Mouse (Mus musculus) hindbrain, embryonic 16.5 days (tissue): Measurements from ENCODE around the gene Bahd1. TPM values are rescaled to one million over a fixed set of nuclear protein-coding genes. Genes with fewer than 3 reads are reported as not detected.

Experiments
- ATAC-seq: fragments of 200-750 bp; cut with Nextera tagmentation; 2 replicates; pipeline ENCODE4 v1.8.0; 2017; ENCODE audit warnings: moderate TSS enrichment, moderate library complexity
- H3K27ac ChIP-seq: fragments of 300-500 bp; sonication (generic); 2 replicates; pipeline ENCODE4 v1.5.1; 2014; ENCODE audit warnings: low read depth, mild to moderate bottlenecking, control low read depth, low read length, moderate library complexity
- H3K27me3 ChIP-seq: fragments of 300-500 bp; sonication (generic); replicated peaks from 2 replicates; pipeline ENCODE4 v1.6.1; 2014; ENCODE audit warnings: low read length; ENCODE audit not compliant: control insufficient read depth, insufficient read depth
- H3K36me3 ChIP-seq: fragments of 300-500 bp; sonication (generic); 2 replicates; pipeline ENCODE4 v1.6.1; 2014; ENCODE audit warnings: mild to moderate bottlenecking, low read length, moderate library complexity, mixed read lengths; ENCODE audit not compliant: control insufficient read depth, insufficient read depth
- H3K4me1 ChIP-seq: fragments of 300-500 bp; sonication (generic); 2 replicates; pipeline ENCODE4 v1.6.1; 2014; ENCODE audit warnings: low read depth, low read length; ENCODE audit not compliant: control insufficient read depth, insufficient read depth
- H3K4me2 ChIP-seq: fragments of 300-500 bp; sonication (generic); 2 replicates; pipeline ENCODE4 v1.6.1; 2014; ENCODE audit warnings: mild to moderate bottlenecking, low read length, control low read depth, moderate library complexity
- H3K4me3 ChIP-seq: fragments of 300-500 bp; sonication (generic); 2 replicates; pipeline ENCODE4 v1.5.1; 2014; ENCODE audit warnings: mild to moderate bottlenecking, low read length, control low read depth, moderate library complexity
- H3K9ac ChIP-seq: fragments of 300-500 bp; sonication (generic); 2 replicates; pipeline ENCODE4 v1.6.1; 2014; ENCODE audit warnings: low read depth, mild to moderate bottlenecking, control low read depth, low read length, moderate library complexity
- H3K9me3 ChIP-seq: fragments of 300-500 bp; sonication (generic); 2 replicates; pipeline ENCODE4 v1.6.1; 2014; ENCODE audit warnings: mild to moderate bottlenecking, low read length, moderate library complexity; ENCODE audit not compliant: control insufficient read depth
- WGBS: fragments of 180-500 bp; shearing (Covaris S2); extraction: QIAGEN DNeasy Blood & Tissue Kit; methylation state at CpG from one replicate; pipeline ENCODE4 v1.1.7; 2014; 5-methylcytosine and 5-hydroxymethylcytosine counted together
- polyA plus RNA-seq: library from polyadenylated mRNA; unstranded; fragments of >200 nt; fragmentation: Nextera tagmentation; extraction: Ambion mirVana; gene quantifications from 2 replicates; pipeline ENCODE4 v1.2.1, GENCODE M21; 2015

Gene Bahd1
- polyA plus RNA-seq, 1 experiment from 2014 or later, result 6.2 TPM

GRCm38 (mm10) chr2:118902051-118903025 lies 2.2 kb downstream of the Bahd1 start:
- peak overlapping the region; percentile 99 for H3K4me2 ChIP-seq
- H3K27me3 ChIP-seq, result peaks cover 22% of the 10 kb centered on the region
- ATAC-seq, result peak; percentile 15
- H3K4me3 ChIP-seq, result peak overlapping the region; percentile 97
- H3K9me3 ChIP-seq, result no peaks in the 10 kb centered on the region
- WGBS, result under 1% methylated on average over 68 of the region's 106 CpGs
- peaks cover 41% of the 10 kb centered on the region for H3K4me1 ChIP-seq
- peak overlapping the region; percentile 93 for H3K9ac ChIP-seq
- H3K27ac ChIP-seq, result peak overlapping the region; percentile 88
- no peaks in the 10 kb centered on the region for H3K36me3 ChIP-seq

GRCm38 (mm10) chr2:118903333-118903741 lies 3.2 kb downstream of the Bahd1 start:
- 6% methylated on average over 10 of the region's 10 CpGs for WGBS
- peak overlapping the region; percentile 93 for H3K9ac ChIP-seq
- H3K27ac ChIP-seq, result peak overlapping the region; percentile 88; the same call in 1 of the 2 replicates
- peak overlapping the region; percentile 99 for H3K4me2 ChIP-seq
- H3K4me1 ChIP-seq, result peaks cover 35% of the 10 kb centered on the region
- no peak for ATAC-seq
- peaks cover 14% of the 10 kb centered on the region for H3K27me3 ChIP-seq
- H3K9me3 ChIP-seq, result no peaks in the 10 kb centered on the region
- peak overlapping the region; percentile 97 for H3K4me3 ChIP-seq
- H3K36me3 ChIP-seq, result no peaks in the 10 kb centered on the region

GRCm38 (mm10) chr2:118905433-118906117 lies 5.4 kb downstream of the Bahd1 start:
- Histone ChIP-seq H3K4me1 (peaks cover 29% of the 10 kb centered on the region), H3K9ac (no peak overlapping the region), H3K4me2 (no peak overlapping the region), H3K36me3 (no peaks in the 10 kb centered on the region), H3K9me3 (no peaks in the 10 kb centered on the region), H3K27me3 (no peaks in the 10 kb centered on the region), H3K27ac (no peak overlapping the region), H3K4me3 (no peak overlapping the region)
- no peak for ATAC-seq
- 81% methylated on average over 7 of the region's 7 CpGs for WGBS

- Histone ChIP-seq H3K9me3 (no peaks in the 10 kb centered on the region), H3K4me1 (peaks cover 26% of the 10 kb centered on the region), H3K27me3 (no peaks in the 10 kb centered on the region), H3K36me3 (no peaks in the 10 kb centered on the region), H3K27ac (no peak overlapping the region), H3K4me2 (no peak overlapping the region), H3K4me3 (no peak overlapping the region), H3K9ac (no peak overlapping the region)
- ATAC-seq, result no peak
- 70% methylated on average over 5 of the region's 5 CpGs for WGBS
Observed at GRCm38 (mm10) chr2:118906118-118906492, 5.9 kb downstream of the Bahd1 start.

- 93% methylated on average over 3 of the region's 3 CpGs for WGBS
- H3K4me3 ChIP-seq, result no peak overlapping the region
Observed at GRCm38 (mm10) chr2:118907781-118908180, 7.6 kb downstream of the Bahd1 start.

GRCm38 (mm10) chr2:118909151-118909550 lies 9.0 kb downstream of the Bahd1 start:
- Histone ChIP-seq H3K9me3 (no peaks in the 10 kb centered on the region), H3K9ac (no peak overlapping the region), H3K4me2 (no peak overlapping the region), H3K4me3 (no peak overlapping the region), H3K36me3 (no peaks in the 10 kb centered on the region), H3K27ac (no peak overlapping the region), H3K27me3 (no peaks in the 10 kb centered on the region), H3K4me1 (peaks cover 27% of the 10 kb centered on the region)
- no peak for ATAC-seq
- WGBS, result 55% methylated on average over 1 of the region's 1 CpGs

More at GRCm38 (mm10) chr2:118907781-118908180, 7.6 kb downstream of the Bahd1 start:
- no peaks in the 10 kb centered on the region for H3K27me3 ChIP-seq
- no peak overlapping the region for H3K4me2 ChIP-seq
- no peak for ATAC-seq
- H3K9me3 ChIP-seq, result no peaks in the 10 kb centered on the region
- H3K9ac ChIP-seq, result no peak overlapping the region
- peaks cover 26% of the 10 kb centered on the region for H3K4me1 ChIP-seq
- no peaks in the 10 kb centered on the region for H3K36me3 ChIP-seq
- no peak overlapping the region for H3K27ac ChIP-seq

- no peaks in the 10 kb centered on the region for H3K27me3 ChIP-seq
- WGBS, result 87% methylated on average over 7 of the region's 7 CpGs
- no peak for ATAC-seq
- H3K27ac ChIP-seq, result no peak overlapping the region
- H3K4me3 ChIP-seq, result no peak overlapping the region
- no peak overlapping the region for H3K4me2 ChIP-seq
- no peaks in the 10 kb centered on the region for H3K9me3 ChIP-seq
- no peak overlapping the region for H3K9ac ChIP-seq
- peaks cover 18% of the 10 kb centered on the region for H3K4me1 ChIP-seq
- H3K36me3 ChIP-seq, result no peaks in the 10 kb centered on the region
Observed at GRCm38 (mm10) chr2:118910605-118911278, 10.6 kb downstream of the Bahd1 start.

GRCm38 (mm10) chr2:118912706-118913105 lies 12.5 kb downstream of the Bahd1 start:
- Histone ChIP-seq H3K27me3 (no peaks in the 10 kb centered on the region), H3K9me3 (no peaks in the 10 kb centered on the region), H3K4me2 (no peak overlapping the region), H3K27ac (no peak overlapping the region), H3K9ac (no peak overlapping the region), H3K4me1 (peaks cover 18% of the 10 kb centered on the region), H3K4me3 (no peak overlapping the region), H3K36me3 (peaks cover 6% of the 10 kb centered on the region; the same call in 1 of the 2 replicates)
- WGBS, result 76% methylated on average over 8 of the region's 8 CpGs
- no peak for ATAC-seq
